Mouse (Mus musculus) c-Kit-negative CD71-positive TER-119-positive erythroid progenitor cells, embryonic 14.5 days (primary cell): ENCODE results near the gene Cenpa.
"Not testable (repeated sequence)": the region's sequence is repeated elsewhere in the genome, so short reads cannot be mapped to it uniquely, and the experiment has no call there.

Experiments used
- DNase-seq: peaks from one replicate; pipeline ENCODE4 v3.0.0-alpha.2; 2013; ENCODE audit warnings: low read depth, low spot score

Gene Cenpa

GRCm38 (mm10) chr5:30646036-30646435 lies 20.5 kb upstream of the Cenpa start:
- no peak for DNase-seq

- DNase-seq, result no peak
Observed at GRCm38 (mm10) chr5:30647396-30647795, 19.2 kb upstream of the Cenpa start.

- DNase-seq, result peak; percentile 71
Observed at GRCm38 (mm10) chr5:30647815-30648560, 18.6 kb upstream of the Cenpa start, which contains the start of gene Slc35f6. Slc35f6 (plus strand) TSS chr5:30647933.

GRCm38 (mm10) chr5:30649558-30649957 lies 17.0 kb upstream of the Cenpa start:
- DNase-seq, result no peak

- no peak for DNase-seq
Observed at GRCm38 (mm10) chr5:30650756-30651155, 15.8 kb upstream of the Cenpa start.

- DNase-seq, result no peak
Observed at GRCm38 (mm10) chr5:30651554-30651953, 15.0 kb upstream of the Cenpa start.

- no peak for DNase-seq
Observed at GRCm38 (mm10) chr5:30653246-30653645, 13.3 kb upstream of the Cenpa start.

GRCm38 (mm10) chr5:30655042-30655441 lies 11.5 kb upstream of the Cenpa start:
- no peak for DNase-seq

GRCm38 (mm10) chr5:30655526-30656195 lies 10.9 kb upstream of the Cenpa start:
- no peak for DNase-seq

GRCm38 (mm10) chr5:30659042-30659441 lies 7.5 kb upstream of the Cenpa start:
- DNase-seq, result no peak

GRCm38 (mm10) chr5:30660278-30660677 lies 6.3 kb upstream of the Cenpa start:
- DNase-seq, result no peak

GRCm38 (mm10) chr5:30660813-30661212 lies 5.8 kb upstream of the Cenpa start:
- DNase-seq, result no peak

- DNase-seq, result no peak
Observed at GRCm38 (mm10) chr5:30665360-30665759, 1.2 kb upstream of the Cenpa start.

- no peak for DNase-seq
Observed at GRCm38 (mm10) chr5:30665968-30666367, 609 bp upstream of the Cenpa start.

- no peak for DNase-seq
Observed at GRCm38 (mm10) chr5:30667215-30667614, 638 bp downstream of the Cenpa start.

- no peak for DNase-seq
Observed at GRCm38 (mm10) chr5:30667686-30668085, 1.1 kb downstream of the Cenpa start.

- no peak for DNase-seq
Observed at GRCm38 (mm10) chr5:30668637-30669495, 2.3 kb downstream of the Cenpa start.

- DNase-seq, result no peak
Observed at GRCm38 (mm10) chr5:30669496-30669830, 2.9 kb downstream of the Cenpa start.

GRCm38 (mm10) chr5:30670091-30670490 lies 3.5 kb downstream of the Cenpa start:
- DNase-seq, result no peak

- no peak for DNase-seq
Observed at GRCm38 (mm10) chr5:30674001-30674400, 7.4 kb downstream of the Cenpa start.

GRCm38 (mm10) chr5:30676800-30677199 lies 10.2 kb downstream of the Cenpa start:
- DNase-seq, result no peak

- not testable (repeated sequence) for DNase-seq
Observed at GRCm38 (mm10) chr5:30678069-30678468, 11.5 kb downstream of the Cenpa start.
